Mouse (Mus musculus): ENCODE measurements around the gene Gm3629. TPM values are rescaled to one million over a fixed set of nuclear protein-coding genes. Genes with fewer than 3 reads are reported as not detected.
"Not testable (repeated sequence)": the region's sequence is repeated elsewhere in the genome, so short reads cannot be mapped to it uniquely, and the experiment has no call there.

Gm3629 gene
- 0.06 TPM in 1 of 2 replicates, not detected in the other for polyA plus RNA-seq (2012; rRNA removed)

DNA sequence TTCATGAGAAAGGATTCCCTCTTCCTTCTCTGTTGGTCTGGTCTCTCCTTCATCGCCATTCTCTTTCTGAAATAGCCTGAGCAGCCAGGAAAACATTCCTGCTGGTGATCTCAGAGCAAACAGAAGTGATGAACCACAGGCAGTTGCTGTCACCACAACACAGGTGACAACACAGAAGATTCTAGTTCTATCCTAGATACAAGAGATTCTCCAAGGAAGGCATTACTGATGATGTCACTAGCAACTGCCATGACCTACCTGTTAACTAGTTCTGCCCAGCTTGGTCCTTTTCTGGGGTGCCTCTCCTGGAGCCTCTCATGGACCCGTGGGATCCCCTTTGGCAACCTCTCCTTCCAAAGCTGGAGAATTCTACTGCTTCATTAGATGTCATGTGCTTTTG, at the start of gene Gm3629:
Gene Gm3629 (minus strand): TSS at position 101 of the 400 bp plus-strand sequence.
- WGBS, result 27% methylated on average over 1 of the region's 2 CpGs
- not testable (repeated sequence) for H3K4me1 ChIP-seq (ENCODE audit: control insufficient read depth, insufficient read depth, low read length); H3K27me3 ChIP-seq (replicated peaks; ENCODE audit: control insufficient read depth, insufficient read depth, low read length); H3K36me3 ChIP-seq (ENCODE audit: control insufficient read depth, insufficient read depth, low read length); H3K27ac ChIP-seq (ENCODE audit: insufficient read depth, low read depth, low read length); DNase-seq; H3K4me3 ChIP-seq (ENCODE audit: insufficient read depth, low read depth, low read length)

GRCm38 (mm10) chr14:6622318-6622717, 31.9 kb upstream of the Gm3629 start, which contains the start of gene Gm3460:
Gene Gm3460, minus strand, starts transcription at chr14:6622418.
- H3K4me1 ChIP-seq (ENCODE audit: control insufficient read depth, insufficient read depth, low read length); H3K4me3 ChIP-seq (ENCODE audit: insufficient read depth, low read depth, low read length); H3K36me3 ChIP-seq (ENCODE audit: control insufficient read depth, insufficient read depth, low read length); H3K27me3 ChIP-seq (replicated peaks; ENCODE audit: control insufficient read depth, insufficient read depth, low read length); H3K27ac ChIP-seq (ENCODE audit: insufficient read depth, low read depth, low read length); DNase-seq: not testable (repeated sequence)
- WGBS, result 76% methylated on average over 1 of the region's 2 CpGs

DNA sequence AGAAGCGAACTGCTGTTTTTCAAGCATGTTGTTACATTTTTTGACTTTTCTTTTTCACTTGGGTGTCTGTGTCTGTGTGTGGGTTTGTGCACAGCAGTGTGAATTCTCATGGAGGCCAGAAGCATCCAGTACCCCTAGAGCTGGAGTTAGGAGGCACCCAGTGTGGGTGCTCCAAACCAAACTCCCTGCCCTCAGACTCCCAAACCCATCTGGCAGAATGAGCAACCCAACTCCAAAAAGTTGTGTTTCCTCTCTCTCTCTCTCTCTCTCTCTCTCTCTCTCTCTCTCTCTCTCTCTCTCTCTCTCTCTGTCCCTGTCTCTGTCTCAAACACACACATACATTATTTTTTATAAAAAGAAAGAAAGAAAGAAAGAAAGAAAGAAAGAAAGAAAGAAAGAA, 16.0 kb upstream of the Gm3629 start:
- H3K27ac ChIP-seq (ENCODE audit: insufficient read depth, low read depth, low read length); H3K27me3 ChIP-seq (replicated peaks; ENCODE audit: control insufficient read depth, insufficient read depth, low read length); H3K36me3 ChIP-seq (ENCODE audit: control insufficient read depth, insufficient read depth, low read length); H3K4me3 ChIP-seq (ENCODE audit: insufficient read depth, low read depth, low read length); H3K4me1 ChIP-seq (ENCODE audit: control insufficient read depth, insufficient read depth, low read length); DNase-seq: not testable (repeated sequence)
- no CpG with 5 or more reads among the region's 1 CpGs for WGBS

DNA sequence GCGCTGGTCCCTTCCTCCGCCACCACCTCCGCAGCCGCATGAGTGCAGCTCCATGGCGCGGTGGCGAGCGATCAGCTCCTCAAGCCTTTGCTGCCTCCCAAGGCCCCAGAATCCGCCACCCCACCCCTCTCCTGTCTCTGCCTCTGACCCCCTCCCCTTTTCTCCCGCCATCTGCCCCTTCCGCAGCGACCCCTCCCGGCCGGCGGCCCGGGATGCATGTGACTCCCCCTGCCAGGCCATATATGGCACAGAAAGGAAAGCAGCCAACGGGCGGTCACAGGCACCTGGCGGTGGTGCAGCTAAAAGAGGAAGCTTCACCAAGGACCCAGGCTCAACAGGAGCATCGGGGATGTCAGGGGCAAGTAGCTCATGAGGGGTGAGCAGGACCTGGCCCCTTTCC, 14.6 kb upstream of the Gm3629 start:
- not testable (repeated sequence) for H3K27ac ChIP-seq (ENCODE audit: insufficient read depth, low read depth, low read length); DNase-seq; H3K4me1 ChIP-seq (ENCODE audit: control insufficient read depth, insufficient read depth, low read length); H3K27me3 ChIP-seq (replicated peaks; ENCODE audit: control insufficient read depth, insufficient read depth, low read length); H3K36me3 ChIP-seq (ENCODE audit: control insufficient read depth, insufficient read depth, low read length); H3K4me3 ChIP-seq (ENCODE audit: insufficient read depth, low read depth, low read length)
- 0% methylated on average over 13 of the region's 20 CpGs for WGBS

DNA sequence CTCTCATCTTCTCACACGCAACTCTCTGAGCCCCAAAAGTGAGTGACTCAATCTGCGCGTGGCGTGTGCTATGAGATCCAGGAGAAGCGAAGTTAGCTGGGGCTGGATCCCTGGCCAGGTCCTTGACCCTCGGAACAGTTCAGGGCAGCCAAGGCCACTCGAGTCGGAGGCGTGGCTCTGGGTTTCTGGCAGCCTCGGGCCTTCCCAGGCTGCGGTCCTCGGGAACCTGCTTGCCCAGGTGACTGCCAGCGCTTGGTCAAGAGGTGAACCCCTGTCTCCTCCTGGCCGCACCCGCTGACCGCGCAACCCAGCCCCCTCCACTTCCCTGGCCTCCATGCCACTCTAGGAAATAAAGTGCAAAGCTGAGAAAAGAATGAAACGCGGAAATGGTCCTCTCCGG, 14.1 kb upstream of the Gm3629 start:
- not testable (repeated sequence) for H3K36me3 ChIP-seq (ENCODE audit: control insufficient read depth, insufficient read depth, low read length); H3K27me3 ChIP-seq (replicated peaks; ENCODE audit: control insufficient read depth, insufficient read depth, low read length); H3K4me1 ChIP-seq (ENCODE audit: control insufficient read depth, insufficient read depth, low read length); H3K27ac ChIP-seq (ENCODE audit: insufficient read depth, low read depth, low read length); H3K4me3 ChIP-seq (ENCODE audit: insufficient read depth, low read depth, low read length)
- peak; percentile 37 for DNase-seq
- 4% methylated on average over 17 of the region's 20 CpGs for WGBS

DNA sequence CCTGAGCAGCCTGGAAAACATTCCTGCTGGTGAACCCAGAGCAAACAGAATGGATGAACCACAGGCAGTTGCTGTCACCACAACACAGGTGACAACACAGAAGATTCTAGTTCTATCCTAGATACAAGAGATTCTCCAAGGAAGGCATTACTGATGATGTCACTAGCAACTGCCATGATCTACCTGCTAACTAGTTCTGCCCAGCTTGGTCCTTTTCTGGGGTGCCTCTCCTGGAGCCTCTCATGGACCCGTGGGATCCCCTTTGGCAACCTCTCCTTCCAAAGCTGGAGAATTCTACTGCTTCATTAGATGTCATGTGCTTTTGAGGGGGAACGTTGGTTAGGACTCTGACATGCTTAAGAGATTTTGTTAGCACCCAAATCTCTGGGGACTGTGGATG, 53.2 kb downstream of the Gm3629 start, which contains the start of gene Gm8356:
Gene Gm8356 (minus strand): TSS at position 101 of the 400 bp plus-strand sequence.
- H3K36me3 ChIP-seq (ENCODE audit: control insufficient read depth, insufficient read depth, low read length); DNase-seq; H3K4me1 ChIP-seq (ENCODE audit: control insufficient read depth, insufficient read depth, low read length); H3K27me3 ChIP-seq (replicated peaks; ENCODE audit: control insufficient read depth, insufficient read depth, low read length); H3K4me3 ChIP-seq (ENCODE audit: insufficient read depth, low read depth, low read length); H3K27ac ChIP-seq (ENCODE audit: insufficient read depth, low read depth, low read length): not testable (repeated sequence)
- 50% methylated on average over 1 of the region's 2 CpGs for WGBS

Other genes with a start within 250 kb of the Gm3629 start
- not detected in 2 replicates for gene Gm3618, start 246.9 kb downstream of the Gm3629 start, polyA plus RNA-seq (2012; rRNA removed)
- not detected in 2 replicates for gene Gm16440, start 200.3 kb downstream of the Gm3629 start, polyA plus RNA-seq (2012; rRNA removed)
- not detected in 2 replicates for gene Gm3591, start 178.1 kb downstream of the Gm3629 start, polyA plus RNA-seq (2012; rRNA removed)
- not detected in 2 replicates for gene Gm3594, start 146.0 kb downstream of the Gm3629 start, polyA plus RNA-seq (2012; rRNA removed)
- not detected in 2 replicates for gene Gm8356, start 53.3 kb downstream of the Gm3629 start, polyA plus RNA-seq (2012; rRNA removed)
- not detected in 2 replicates for gene Gm3460, start 31.8 kb upstream of the Gm3629 start, polyA plus RNA-seq (2012; rRNA removed)
- 0.07 TPM in 1 of 2 replicates, not detected in the other for gene Gm10251, start 93.6 kb upstream of the Gm3629 start, polyA plus RNA-seq (2012; rRNA removed)
- gene Gm8050, start 129.6 kb upstream of the Gm3629 start, polyA plus RNA-seq (2012; rRNA removed), result not detected in 2 replicates
- gene Gm3636, start 151.7 kb upstream of the Gm3629 start, polyA plus RNA-seq (2012; rRNA removed), result 0.06 TPM in 1 of 2 replicates, not detected in the other
- not detected in 2 replicates for gene Gm8362, start 183.8 kb upstream of the Gm3629 start, polyA plus RNA-seq (2012; rRNA removed)
- not detected in 2 replicates for gene Gm3642, start 249.7 kb upstream of the Gm3629 start, polyA plus RNA-seq (2012; rRNA removed)

All from kidney, adult 2 months (tissue).